Mouse (Mus musculus) adrenal gland, postnatal 4 days (tissue): Measurements from ENCODE around the gene Vmn2r48. TPM values are rescaled to one million over a fixed set of nuclear protein-coding genes. Genes with fewer than 3 reads are reported as not detected.
"Not testable (repeated sequence)": the region's sequence is repeated elsewhere in the genome, so short reads cannot be mapped to it uniquely, and the experiment has no call there.

ENCODE experiments used
- DNase-seq, 2 experiments: peaks; one replicate each; pipeline ENCODE4 v3.0.0; 2021 to 2022; ENCODE audit warnings: low spot score in 2 of 2, mixed read lengths in 2 of 2
- long read RNA-seq, 2 experiments: library from polyadenylated mRNA; stranded (forward); transcript quantifications; one replicate each; pipeline ENCODE4 v2.0.0; 2021
- total RNA-seq, 2 experiments: library from RNA; stranded (reverse); gene quantifications; 2 replicates each; pipeline ENCODE4 v1.2.3; 2021

The Vmn2r48 gene
- not detected for total RNA-seq
- long read RNA-seq, experiment 1: 0 reads
- long read RNA-seq, experiment 2: 0 reads

DNA sequence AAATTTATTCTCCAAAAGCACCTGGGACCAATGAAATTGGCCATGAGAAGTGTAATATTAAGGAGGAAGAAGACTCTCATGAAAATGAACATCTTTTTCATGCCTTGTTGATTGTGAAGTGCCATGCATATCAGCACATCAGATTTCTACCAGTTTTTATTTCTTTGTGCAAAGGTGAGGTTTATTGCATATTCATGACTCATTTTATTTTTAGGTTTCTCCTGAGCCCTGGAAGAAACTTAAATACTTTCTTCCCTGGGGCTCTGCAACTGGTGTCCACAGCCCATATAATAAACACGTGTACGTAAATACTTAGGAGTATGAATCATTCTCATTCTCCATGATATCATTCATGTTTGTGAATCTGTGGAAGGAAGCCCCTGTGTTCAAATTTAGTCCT, at the start of gene Vmn2r48:
Gene Vmn2r48, minus strand, starts transcription at position 101 of the 400 bp plus-strand sequence.
- DNase-seq: not testable (repeated sequence)

DNA sequence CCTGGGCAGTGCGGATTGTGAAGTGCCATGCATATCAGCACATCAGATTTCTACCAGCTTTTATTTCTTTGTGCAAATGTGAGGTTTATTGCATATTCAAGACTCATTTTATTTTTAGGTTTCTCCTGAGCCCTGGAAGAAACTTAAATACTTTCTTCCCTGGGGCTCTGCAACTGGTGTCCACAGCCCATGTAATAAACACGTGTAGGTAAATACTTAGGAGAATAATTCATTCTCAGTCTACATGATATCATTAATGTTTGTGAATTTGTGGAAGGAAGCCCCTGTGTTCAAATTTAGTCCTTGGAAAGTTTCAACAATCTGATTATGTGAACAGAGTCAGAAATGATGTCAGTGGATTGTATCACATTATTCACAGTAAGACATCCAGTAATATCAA, 38.8 kb upstream of the Vmn2r48 start, which contains the start of gene Vmn2r49:
Gene Vmn2r49, minus strand, starts transcription at position 101 of the 400 bp plus-strand sequence.
- DNase-seq: not testable (repeated sequence)

Other genes with a start within 250 kb of the Vmn2r48 start
- gene Vmn2r46, start 183.0 kb downstream of the Vmn2r48 start, total RNA-seq: not detected
- not detected for gene Vmn2r47, start 112.3 kb downstream of the Vmn2r48 start, total RNA-seq
- not detected for gene Vmn2r49, start 38.7 kb upstream of the Vmn2r48 start, total RNA-seq
- not detected for gene Vmn2r50, start 99.7 kb upstream of the Vmn2r48 start, total RNA-seq
- gene Vmn2r51, start 152.2 kb upstream of the Vmn2r48 start, total RNA-seq: not detected
- not detected for gene Vmn2r52, start 223.0 kb upstream of the Vmn2r48 start, total RNA-seq